Mouse (Mus musculus) G1E (cell line): Measurements from ENCODE around the gene Lmo1. TPM values are rescaled to one million over a fixed set of nuclear protein-coding genes. Genes with fewer than 3 reads are reported as not detected.

Source experiments
- ATAC-seq: 2 replicates; pipeline ENCODE4 v1.8.0; 2016; ENCODE audit warnings: mild to moderate bottlenecking; ENCODE audit not compliant: insufficient number of reproducible peaks, poor library complexity, low FRiP score, severe bottlenecking; ENCODE audit errors: extremely low read depth
- DNase-seq: peaks from one replicate; pipeline ENCODE4 v3.0.0; 2012; ENCODE audit warnings: low spot score
- H3K27me3 ChIP-seq: 2 replicates; pipeline ENCODE4 v1.6.1; 2012; ENCODE audit warnings: mild to moderate bottlenecking, low read length, inconsistent platforms; ENCODE audit not compliant: insufficient read depth
- H3K36me3 ChIP-seq: replicated peaks from 2 replicates; pipeline ENCODE3; 2012; ENCODE audit warnings: mild to moderate bottlenecking, inconsistent platforms
- H3K4me1 ChIP-seq: 2 replicates; pipeline ENCODE4 v1.6.1; 2012; ENCODE audit warnings: low read depth, low read length, inconsistent platforms, mixed read lengths; ENCODE audit not compliant: insufficient read depth
- H3K4me3 ChIP-seq: 2 replicates; pipeline ENCODE4 v1.5.1; 2012; ENCODE audit warnings: low read depth, mild to moderate bottlenecking, inconsistent platforms, low read length, moderate library complexity, mixed read lengths
- H3K9me3 ChIP-seq: replicated peaks from 2 replicates; pipeline ENCODE4 v1.6.1; 2012; ENCODE audit warnings: inconsistent platforms
- CTCF ChIP-seq: IDR thresholded peaks from 2 replicates; pipeline ENCODE4 v1.5.1; 2012; ENCODE audit warnings: low read depth, low read length, inconsistent platforms, mixed read lengths
- GATA1 ChIP-seq: IDR thresholded peaks from 2 replicates; pipeline ENCODE4 v1.6.1; 2012; ENCODE audit warnings: borderline replicate concordance, low read length, inconsistent platforms, mixed read lengths
- GATA2 ChIP-seq: IDR thresholded peaks from 2 replicates; pipeline ENCODE4 v1.6.1; 2012; ENCODE audit warnings: low read depth, low read length, inconsistent platforms, borderline replicate concordance
- POLR2AphosphoS5 ChIP-seq: IDR thresholded peaks from 2 replicates; pipeline ENCODE4 v1.6.1; 2012; ENCODE audit warnings: low read depth, low read length, inconsistent platforms; ENCODE audit not compliant: insufficient replicate concordance
- TAL1 ChIP-seq: conservative IDR thresholded peaks from 2 replicates; pipeline ENCODE4 v1.6.1; 2012; ENCODE audit warnings: low read depth, low read length, inconsistent platforms, mixed read lengths
- polyA plus RNA-seq: library from polyadenylated mRNA; stranded (reverse); fragments of >175 nt; gene quantifications from 2 replicates; pipeline ENCODE4 v1.2.3, GENCODE M21; 2012
- total RNA-seq, 2 experiments: library from RNA; stranded (forward) in 1 of 2; stranded (reverse) in 1 of 2; fragments of 200-1000 nt in 1 of 2; fragments of >200 nt in 1 of 2; fragmentation: Nextera tagmentation in 1 of 2; gene quantifications; 2 replicates each; pipeline ENCODE4 v1.2.3; 2014 to 2017

Gene Lmo1
- total and polyA plus RNA-seq, 3 experiments: not detected

DNA sequence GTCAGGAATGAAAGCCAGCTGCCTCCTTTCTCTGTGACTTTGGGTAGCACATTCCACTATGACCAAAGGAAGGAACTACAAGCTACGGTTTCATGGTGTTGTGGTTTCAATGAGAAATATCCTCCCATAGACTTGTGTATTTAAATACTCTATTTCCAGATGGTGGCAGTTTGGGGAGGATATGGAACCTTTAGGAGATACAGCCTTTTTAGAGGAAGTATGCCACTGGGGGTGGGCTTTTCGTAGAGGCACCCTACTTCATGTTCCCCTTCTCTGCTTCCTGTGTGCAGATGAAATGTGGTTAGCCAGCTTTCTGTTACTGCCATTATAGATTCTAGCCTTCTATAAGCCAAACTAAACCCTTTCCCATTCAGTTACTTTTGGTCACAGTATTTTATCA lies 34.8 kb upstream of the Lmo1 start:
- TF ChIP-seq GATA1: no peak
- TF ChIP-seq TAL1: no peak
- no peak for TF ChIP-seq POLR2AphosphoS5
- TF ChIP-seq GATA2: no peak
- TF ChIP-seq CTCF: no peak
- DNase-seq (no peak), ATAC-seq (no peak)
- Histone ChIP-seq H3K4me3 (no peak overlapping the region), H3K36me3 (no peaks in the 10 kb centered on the region), H3K4me1 (no peaks in the 10 kb centered on the region), H3K27me3 (peaks cover 2% of the 10 kb centered on the region; the same call in 1 of the 2 replicates), H3K9me3 (no peaks in the 10 kb centered on the region)

DNA sequence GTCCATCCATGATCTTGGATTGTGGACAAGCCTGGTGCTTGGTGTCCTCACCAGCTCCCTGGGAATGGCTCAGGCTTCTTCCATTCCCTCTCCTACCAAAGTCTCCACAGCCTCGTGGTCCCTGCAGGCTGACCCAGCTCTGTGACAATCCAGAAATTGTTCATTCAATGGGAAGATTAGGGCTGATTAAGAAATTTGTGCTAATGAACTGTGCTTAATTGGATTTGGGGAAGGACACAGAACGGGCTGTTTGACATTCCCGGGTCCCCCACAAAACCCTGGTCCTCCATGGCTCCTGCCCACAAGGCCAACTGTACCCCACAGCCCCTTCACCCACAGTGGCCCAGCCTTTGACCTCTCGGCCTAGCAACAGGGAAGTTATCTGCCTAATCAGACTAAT lies 32.8 kb upstream of the Lmo1 start:
- Histone ChIP-seq H3K4me1 (no peaks in the 10 kb centered on the region), H3K36me3 (no peaks in the 10 kb centered on the region), H3K9me3 (no peaks in the 10 kb centered on the region), H3K4me3 (no peak overlapping the region), H3K27me3 (peaks cover 2% of the 10 kb centered on the region; the same call in 1 of the 2 replicates)
- ATAC-seq: no peak
- no peak for DNase-seq
- TF ChIP-seq GATA1 (no peak), POLR2AphosphoS5 (no peak), CTCF (no peak), GATA2 (no peak), TAL1 (no peak)

DNA sequence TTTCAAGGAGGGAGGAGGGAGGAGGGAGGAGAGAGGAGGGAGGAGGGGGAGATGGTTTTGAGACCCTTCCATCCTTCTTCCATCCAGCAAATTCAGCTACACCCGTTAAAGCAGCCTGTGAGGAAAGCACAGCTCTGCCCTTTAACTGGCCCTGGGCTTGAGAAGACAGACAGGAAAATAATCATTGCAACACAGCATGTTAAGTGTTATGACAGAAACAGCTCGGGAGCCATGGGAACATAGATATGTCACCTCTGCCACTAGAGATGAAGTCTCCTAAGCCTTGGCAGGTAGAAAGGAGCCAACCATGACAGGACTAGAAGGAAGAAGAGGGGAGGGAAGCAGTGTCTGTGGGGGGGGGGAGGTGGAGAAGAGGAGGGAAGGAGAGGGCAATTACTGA lies 31.4 kb upstream of the Lmo1 start:
- ATAC-seq (no peak), DNase-seq (no peak)
- no peak overlapping the region for H3K4me3 ChIP-seq
- no peaks in the 10 kb centered on the region for H3K36me3 ChIP-seq
- H3K27me3 ChIP-seq: no peaks in the 10 kb centered on the region; the same call in 1 of the 2 replicates
- no peaks in the 10 kb centered on the region for H3K4me1 ChIP-seq
- TF ChIP-seq POLR2AphosphoS5: no peak
- no peak for TF ChIP-seq TAL1
- no peak for TF ChIP-seq GATA1
- TF ChIP-seq CTCF: no peak
- TF ChIP-seq GATA2: no peak
- no peaks in the 10 kb centered on the region for H3K9me3 ChIP-seq

DNA sequence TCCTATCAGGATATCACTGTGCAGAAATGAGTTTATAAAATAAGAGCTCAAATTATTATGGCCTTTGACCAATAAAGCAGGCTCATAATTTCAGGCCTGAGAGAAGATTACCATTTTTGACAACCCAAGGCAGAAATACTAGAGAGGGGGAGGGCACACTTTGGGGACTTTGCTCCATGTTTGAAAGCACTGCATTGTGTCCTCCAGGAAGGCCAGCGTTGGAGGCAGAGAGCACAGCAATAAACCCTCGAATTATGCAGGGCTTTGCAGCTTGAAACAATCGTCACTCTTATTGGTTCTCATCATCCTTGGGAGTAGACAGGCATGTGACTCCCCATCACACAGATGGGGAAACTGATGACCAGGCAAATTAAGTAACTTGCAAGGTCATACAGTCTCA lies 28.1 kb upstream of the Lmo1 start:
- TF ChIP-seq GATA1 (no peak), TAL1 (no peak), GATA2 (no peak), POLR2AphosphoS5 (no peak), CTCF (no peak)
- no peak for ATAC-seq
- Histone ChIP-seq H3K27me3 (peaks cover 5% of the 10 kb centered on the region; the same call in 1 of the 2 replicates), H3K4me1 (no peaks in the 10 kb centered on the region), H3K4me3 (no peak overlapping the region), H3K9me3 (no peaks in the 10 kb centered on the region), H3K36me3 (no peaks in the 10 kb centered on the region)
- no peak for DNase-seq

DNA sequence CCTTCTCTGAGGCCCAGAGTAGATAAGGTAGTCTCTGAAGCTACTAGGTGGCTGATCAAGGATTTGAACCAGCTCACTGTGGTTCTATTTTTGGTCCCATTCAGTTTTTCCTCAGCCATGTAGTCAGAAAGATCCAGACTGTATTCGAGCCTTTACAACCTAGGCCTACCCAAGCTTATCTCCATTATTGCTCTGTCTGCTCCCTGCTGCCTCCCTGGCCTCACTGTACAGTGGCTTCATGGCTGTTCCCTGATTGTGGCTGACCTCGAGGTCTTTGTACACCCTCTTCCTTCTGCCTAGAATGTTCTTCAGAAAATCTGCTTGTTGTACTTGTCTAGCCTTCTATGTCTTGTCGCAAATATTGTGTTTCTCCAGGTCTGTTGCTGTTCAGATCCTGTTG lies 25.6 kb upstream of the Lmo1 start:
- H3K27me3 ChIP-seq: peaks cover 9% of the 10 kb centered on the region; the same call in 1 of the 2 replicates
- no peaks in the 10 kb centered on the region for H3K36me3 ChIP-seq
- no peaks in the 10 kb centered on the region for H3K9me3 ChIP-seq
- no peak overlapping the region for H3K4me3 ChIP-seq
- DNase-seq (no peak), ATAC-seq (no peak)
- no peak for TF ChIP-seq GATA1
- no peak for TF ChIP-seq POLR2AphosphoS5
- no peak for TF ChIP-seq TAL1
- TF ChIP-seq GATA2: no peak
- no peak for TF ChIP-seq CTCF
- no peaks in the 10 kb centered on the region for H3K4me1 ChIP-seq

DNA sequence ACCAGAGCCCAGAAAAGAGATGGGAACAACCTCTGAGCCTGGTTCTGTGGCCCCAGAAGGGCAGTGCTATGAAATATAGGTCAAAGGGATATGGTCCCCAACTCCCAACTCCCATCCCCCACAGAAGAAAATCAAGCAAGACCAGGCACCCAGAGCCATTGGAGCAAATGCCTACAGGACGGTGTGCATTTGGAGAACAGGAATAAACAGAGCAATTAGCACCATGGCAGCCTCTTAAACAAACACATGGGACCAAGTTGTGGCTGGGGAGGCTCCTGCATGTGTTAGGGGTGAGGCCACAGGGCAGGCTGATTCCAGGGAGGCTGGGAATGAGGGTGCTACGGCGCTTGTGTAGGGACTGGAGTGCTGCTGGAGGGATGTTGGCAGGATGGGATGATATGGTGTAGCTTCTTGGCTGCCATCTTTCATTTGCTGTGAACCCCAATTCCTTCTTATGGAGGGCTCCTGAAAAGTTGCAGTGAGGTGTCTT lies 22.2 kb upstream of the Lmo1 start:
- H3K4me1 ChIP-seq: no peaks in the 10 kb centered on the region
- no peak for TF ChIP-seq CTCF
- no peak for TF ChIP-seq GATA1
- no peak for TF ChIP-seq POLR2AphosphoS5
- TF ChIP-seq GATA2: no peak
- TF ChIP-seq TAL1: no peak
- no peaks in the 10 kb centered on the region for H3K36me3 ChIP-seq
- no peak overlapping the region for H3K4me3 ChIP-seq
- no peaks in the 10 kb centered on the region for H3K9me3 ChIP-seq
- H3K27me3 ChIP-seq: peaks cover 10% of the 10 kb centered on the region; the same call in 1 of the 2 replicates
- DNase-seq (no peak), ATAC-seq (no peak)
